Mouse (Mus musculus): ENCODE results near the gene Psg25. TPM values are rescaled to one million over a fixed set of nuclear protein-coding genes. Genes with fewer than 3 reads are reported as not detected.
"Not testable (repeated sequence)": the region's sequence is repeated elsewhere in the genome, so short reads cannot be mapped to it uniquely, and the experiment has no call there.

Gene Psg25
- polyA plus RNA-seq (2011; ENCODE audit: insufficient read length, low read depth, missing spikeins): not detected in 2 replicates

GRCm38 (mm10) chr7:18532169-18532568 lies at the start of gene Psg25:
TSS of gene Psg25 (minus strand) at chr7:18532269.
- no peak within 1 kb of the TSS for H3K27ac ChIP-seq (ENCODE audit: insufficient read depth, low read length)
- no peak for TF ChIP-seq CTCF (IDR thresholded peaks at IDR 0.05; ENCODE audit: borderline replicate concordance, insufficient read depth, low read length)
- no peak for TF ChIP-seq POLR2A (IDR thresholded peaks at IDR 0.05; ENCODE audit: low read depth, low read length)
- H3K4me3 ChIP-seq (ENCODE audit: insufficient read depth, low read length): no peak within 1 kb of the TSS
- H3K4me1 ChIP-seq (ENCODE audit: control insufficient read depth, insufficient read depth, low read length): no peaks in the 10 kb centered on the region

- Histone ChIP-seq H3K4me1 (ENCODE audit: control insufficient read depth, insufficient read depth, low read length) (no peaks in the 10 kb centered on the region), H3K4me3 (ENCODE audit: insufficient read depth, low read length) (no peak within 1 kb of the TSS), H3K27ac (ENCODE audit: insufficient read depth, low read length) (no peak within 1 kb of the TSS)
- TF ChIP-seq POLR2A (IDR thresholded peaks at IDR 0.05; ENCODE audit: low read depth, low read length): no peak
- TF ChIP-seq CTCF (IDR thresholded peaks at IDR 0.05; ENCODE audit: borderline replicate concordance, insufficient read depth, low read length): no peak
These were observed 35.1 kb upstream of the Psg25 start, which contains the start of gene Psg27 for GRCm38 (mm10) chr7:18567205-18567604. TSS of gene Psg27 (minus strand) at chr7:18567305.

- Histone ChIP-seq H3K4me1 (ENCODE audit: control insufficient read depth, insufficient read depth, low read length) (no peaks in the 10 kb centered on the region), H3K4me3 (ENCODE audit: insufficient read depth, low read length) (no peak overlapping the region), H3K27ac (ENCODE audit: insufficient read depth, low read length) (no peak overlapping the region)
- TF ChIP-seq CTCF (IDR thresholded peaks at IDR 0.05; ENCODE audit: borderline replicate concordance, insufficient read depth, low read length) (no peak), POLR2A (IDR thresholded peaks at IDR 0.05; ENCODE audit: low read depth, low read length) (no peak)
These were observed 27.8 kb upstream of the Psg25 start for GRCm38 (mm10) chr7:18559850-18560249.

DNA sequence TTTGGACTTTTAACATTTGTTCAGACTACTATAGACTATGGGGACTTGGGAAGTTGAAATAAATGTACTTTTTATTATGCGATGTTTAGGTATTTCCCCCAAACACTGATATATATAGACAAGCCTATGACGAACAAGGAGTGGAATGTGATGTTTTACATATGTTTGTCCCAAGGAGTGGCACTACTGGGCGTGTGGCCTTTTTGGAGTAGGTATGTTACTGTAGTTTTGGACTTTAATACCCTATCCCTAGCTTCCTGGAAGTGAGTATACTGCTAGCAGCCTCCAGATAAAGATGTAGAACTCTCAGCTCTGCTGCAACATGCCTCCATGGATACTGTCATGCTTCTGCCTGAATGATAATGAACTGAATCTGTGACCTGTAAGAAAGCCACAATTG lies 23.7 kb upstream of the Psg25 start:
- not testable (repeated sequence) for H3K4me1 ChIP-seq (ENCODE audit: control insufficient read depth, insufficient read depth, low read length); H3K27ac ChIP-seq (ENCODE audit: insufficient read depth, low read length); H3K4me3 ChIP-seq (ENCODE audit: insufficient read depth, low read length)

GRCm38 (mm10) chr7:18533420-18533819 lies 1.4 kb upstream of the Psg25 start:
- no peak for TF ChIP-seq POLR2A (IDR thresholded peaks at IDR 0.05; ENCODE audit: low read depth, low read length)
- TF ChIP-seq CTCF (IDR thresholded peaks at IDR 0.05; ENCODE audit: borderline replicate concordance, insufficient read depth, low read length): no peak
- Histone ChIP-seq H3K4me1 (ENCODE audit: control insufficient read depth, insufficient read depth, low read length) (no peaks in the 10 kb centered on the region), H3K27ac (ENCODE audit: insufficient read depth, low read length) (no peak overlapping the region), H3K4me3 (ENCODE audit: insufficient read depth, low read length) (no peak overlapping the region)

GRCm38 (mm10) chr7:18524668-18525067 lies 7.4 kb downstream of the Psg25 start:
- H3K27ac ChIP-seq (ENCODE audit: insufficient read depth, low read length): no peak overlapping the region
- H3K4me3 ChIP-seq (ENCODE audit: insufficient read depth, low read length): no peak overlapping the region
- TF ChIP-seq POLR2A (IDR thresholded peaks at IDR 0.05; ENCODE audit: low read depth, low read length) (no peak), CTCF (IDR thresholded peaks at IDR 0.05; ENCODE audit: borderline replicate concordance, insufficient read depth, low read length) (no peak)
- H3K4me1 ChIP-seq (ENCODE audit: control insufficient read depth, insufficient read depth, low read length): no peaks in the 10 kb centered on the region

DNA sequence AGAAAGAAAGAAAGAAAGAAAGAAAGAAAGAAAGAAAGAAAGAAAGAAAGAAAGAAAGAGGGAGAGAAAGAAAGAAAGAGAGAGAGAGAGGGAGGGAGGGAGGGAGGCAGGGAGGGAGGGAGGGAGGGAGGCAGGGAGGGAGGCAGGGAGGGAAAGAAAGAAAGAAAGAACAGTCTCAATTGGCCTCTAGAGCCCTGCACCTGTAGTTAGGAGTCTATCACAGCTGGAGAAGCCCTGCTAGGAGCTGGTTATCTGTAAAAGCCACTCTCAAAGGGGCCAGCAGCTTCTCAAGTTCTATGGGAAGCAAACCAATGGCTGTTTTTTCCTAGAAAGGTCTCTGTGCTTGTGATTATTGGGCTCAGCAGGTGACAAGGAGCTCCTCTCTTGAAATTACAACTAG lies 19.2 kb downstream of the Psg25 start:
- not testable (repeated sequence) for H3K4me1 ChIP-seq (ENCODE audit: control insufficient read depth, insufficient read depth, low read length); H3K27ac ChIP-seq (ENCODE audit: insufficient read depth, low read length); H3K4me3 ChIP-seq (ENCODE audit: insufficient read depth, low read length)

GRCm38 (mm10) chr7:18512417-18512816 lies 19.7 kb downstream of the Psg25 start:
- H3K4me3 ChIP-seq (ENCODE audit: insufficient read depth, low read length); H3K4me1 ChIP-seq (ENCODE audit: control insufficient read depth, insufficient read depth, low read length); H3K27ac ChIP-seq (ENCODE audit: insufficient read depth, low read length): not testable (repeated sequence)

GRCm38 (mm10) chr7:18511479-18511878 lies 20.6 kb downstream of the Psg25 start:
- no peak for TF ChIP-seq CTCF (IDR thresholded peaks at IDR 0.05; ENCODE audit: borderline replicate concordance, insufficient read depth, low read length)
- no peak for TF ChIP-seq POLR2A (IDR thresholded peaks at IDR 0.05; ENCODE audit: low read depth, low read length)
- no peak overlapping the region for H3K27ac ChIP-seq (ENCODE audit: insufficient read depth, low read length)
- H3K4me1 ChIP-seq (ENCODE audit: control insufficient read depth, insufficient read depth, low read length): no peaks in the 10 kb centered on the region
- no peak overlapping the region for H3K4me3 ChIP-seq (ENCODE audit: insufficient read depth, low read length)

- H3K27ac ChIP-seq (ENCODE audit: insufficient read depth, low read length): no peak within 1 kb of the TSS
- no peak within 1 kb of the TSS for H3K4me3 ChIP-seq (ENCODE audit: insufficient read depth, low read length)
- no peaks in the 10 kb centered on the region for H3K4me1 ChIP-seq (ENCODE audit: control insufficient read depth, insufficient read depth, low read length)
- no peak for TF ChIP-seq CTCF (IDR thresholded peaks at IDR 0.05; ENCODE audit: borderline replicate concordance, insufficient read depth, low read length)
- TF ChIP-seq POLR2A (IDR thresholded peaks at IDR 0.05; ENCODE audit: low read depth, low read length): no peak
These were observed 48.0 kb downstream of the Psg25 start, which contains the start of gene Psg26 for GRCm38 (mm10) chr7:18484077-18484476. TSS of gene Psg26 (minus strand) at chr7:18484177.

Other genes with a start within 250 kb of the Psg25 start
- gene Psg18, start 177.3 kb downstream of the Psg25 start, polyA plus RNA-seq (2011; ENCODE audit: insufficient read length, low read depth, missing spikeins): not detected in 2 replicates
- not detected in 2 replicates for gene Psg28, start 100.2 kb downstream of the Psg25 start, polyA plus RNA-seq (2011; ENCODE audit: insufficient read length, low read depth, missing spikeins)
- gene Psg26, start 48.1 kb downstream of the Psg25 start, polyA plus RNA-seq (2011; ENCODE audit: insufficient read length, low read depth, missing spikeins): not detected in 2 replicates
- gene Psg27, start 35.0 kb upstream of the Psg25 start, polyA plus RNA-seq (2011; ENCODE audit: insufficient read length, low read depth, missing spikeins): not detected in 2 replicates
- gene Psg23, start 84.2 kb upstream of the Psg25 start, polyA plus RNA-seq (2011; ENCODE audit: insufficient read length, low read depth, missing spikeins): not detected in 2 replicates
- not detected in 2 replicates for gene Psg21, start 124.5 kb upstream of the Psg25 start, polyA plus RNA-seq (2011; ENCODE audit: insufficient read length, low read depth, missing spikeins)
- not detected in 2 replicates for gene Psg20, start 153.9 kb upstream of the Psg25 start, polyA plus RNA-seq (2011; ENCODE audit: insufficient read length, low read depth, missing spikeins)
- gene Psg22, start 185.8 kb upstream of the Psg25 start, polyA plus RNA-seq (2011; ENCODE audit: insufficient read length, low read depth, missing spikeins): not detected in 2 replicates

All from embryonic fibroblast, embryonic 13.5 days (primary cell).